Mouse (Mus musculus): ENCODE data around the gene Pde11a.

- TF ChIP-seq CTCF (IDR thresholded peaks at IDR 0.05; ENCODE audit: insufficient read depth, low read depth, low read length) = no peak
- TF ChIP-seq POLR2A (IDR thresholded peaks at IDR 0.05; ENCODE audit: insufficient read depth, low read depth, low read length) = no peak
Observed at GRCm38 (mm10) chr2:75989694-75990093, 348.9 kb downstream of the Pde11a start.

Data from olfactory bulb, adult 2 months (tissue).